Mouse (Mus musculus): ENCODE data around the gene 0610009B22Rik. TPM values are rescaled to one million over a fixed set of nuclear protein-coding genes. Genes with fewer than 3 reads are reported as not detected.
A peak's percentile ranks its signal among the peaks of the same experiment; 100 is the strongest.
"Not testable (repeated sequence)": the region's sequence is repeated elsewhere in the genome, so short reads cannot be mapped to it uniquely, and the experiment has no call there.

0610009B22Rik gene
- polyA plus RNA-seq, 1 experiment from 2014 or later: 105 TPM

DNA sequence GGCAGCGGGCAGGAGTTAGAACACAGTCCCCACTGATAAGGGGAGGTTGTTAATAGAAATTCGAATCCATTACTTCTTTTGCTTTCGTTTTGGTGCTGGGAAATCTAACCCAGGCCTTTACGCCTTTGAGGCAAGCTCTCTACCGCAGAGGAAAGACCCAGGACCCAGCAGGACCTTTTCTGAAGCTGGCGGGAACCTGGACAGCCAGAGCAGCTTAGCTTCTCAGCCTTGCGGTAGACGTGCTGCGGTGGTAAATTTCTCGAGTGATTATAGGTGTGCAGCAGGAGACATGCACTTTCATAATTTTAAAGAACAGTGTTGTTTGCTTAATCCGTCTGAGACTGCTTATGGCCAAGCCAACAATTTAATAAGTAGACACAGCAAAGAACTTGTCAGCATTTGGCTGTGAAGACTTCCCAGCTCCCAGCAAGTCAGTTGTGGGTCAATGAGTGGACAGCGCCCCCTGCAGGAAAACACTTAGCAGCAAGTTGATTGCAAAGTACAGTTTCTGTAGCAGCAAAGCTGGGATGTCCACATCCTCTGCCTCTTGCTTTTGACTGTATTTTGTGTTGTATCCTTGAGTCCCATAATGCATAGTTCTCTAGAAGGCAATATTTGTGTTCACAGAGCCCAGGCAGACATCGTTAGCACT lies 7.2 kb downstream of the 0610009B22Rik start:
- no peak for ATAC-seq (ENCODE audit: low FRiP score, low read depth)
- H3K36me3 ChIP-seq: peaks cover 5% of the 10 kb centered on the region
- no peaks in the 10 kb centered on the region for H3K27me3 ChIP-seq
- H3K27ac ChIP-seq (replicated peaks): no peak overlapping the region
- peak overlapping the region; percentile 15; the same call in 1 of the 2 replicates for H3K4me2 ChIP-seq (replicated peaks)
- 35% methylated on average over 13 of the region's 13 CpGs for WGBS
- H3K9ac ChIP-seq (replicated peaks): no peak overlapping the region
- H3K4me1 ChIP-seq: no peaks in the 10 kb centered on the region
- H3K9me3 ChIP-seq: no peaks in the 10 kb centered on the region
- no peak overlapping the region for H3K4me3 ChIP-seq

DNA sequence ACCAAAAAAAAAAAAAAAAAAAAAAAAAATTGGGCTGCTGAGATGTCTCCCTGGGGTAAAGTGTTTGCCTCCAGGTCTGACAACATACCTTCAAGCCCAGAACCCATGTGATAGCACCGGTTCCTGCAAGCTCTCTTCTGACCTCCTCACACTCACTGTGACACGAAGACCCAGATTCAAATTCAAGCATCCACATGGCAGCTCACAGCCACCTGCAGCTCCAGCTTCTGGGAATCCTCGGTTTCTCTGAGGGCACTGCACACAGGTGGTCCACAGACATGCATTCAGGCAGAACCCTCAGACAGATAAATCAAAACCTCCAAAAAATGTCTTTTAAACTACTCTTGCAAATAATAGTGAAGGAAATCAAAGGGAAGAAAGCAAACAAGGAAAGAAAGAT lies 9.2 kb downstream of the 0610009B22Rik start:
- Histone ChIP-seq H3K27ac (replicated peaks) (no peak overlapping the region), H3K9me3 (no peaks in the 10 kb centered on the region), H3K4me3 (no peak overlapping the region), H3K36me3 (no peaks in the 10 kb centered on the region), H3K4me2 (replicated peaks) (no peak overlapping the region), H3K27me3 (no peaks in the 10 kb centered on the region), H3K4me1 (no peaks in the 10 kb centered on the region), H3K9ac (replicated peaks) (no peak overlapping the region)
- WGBS: 78% methylated on average over 3 of the region's 3 CpGs
- ATAC-seq (ENCODE audit: low FRiP score, low read depth): no peak

DNA sequence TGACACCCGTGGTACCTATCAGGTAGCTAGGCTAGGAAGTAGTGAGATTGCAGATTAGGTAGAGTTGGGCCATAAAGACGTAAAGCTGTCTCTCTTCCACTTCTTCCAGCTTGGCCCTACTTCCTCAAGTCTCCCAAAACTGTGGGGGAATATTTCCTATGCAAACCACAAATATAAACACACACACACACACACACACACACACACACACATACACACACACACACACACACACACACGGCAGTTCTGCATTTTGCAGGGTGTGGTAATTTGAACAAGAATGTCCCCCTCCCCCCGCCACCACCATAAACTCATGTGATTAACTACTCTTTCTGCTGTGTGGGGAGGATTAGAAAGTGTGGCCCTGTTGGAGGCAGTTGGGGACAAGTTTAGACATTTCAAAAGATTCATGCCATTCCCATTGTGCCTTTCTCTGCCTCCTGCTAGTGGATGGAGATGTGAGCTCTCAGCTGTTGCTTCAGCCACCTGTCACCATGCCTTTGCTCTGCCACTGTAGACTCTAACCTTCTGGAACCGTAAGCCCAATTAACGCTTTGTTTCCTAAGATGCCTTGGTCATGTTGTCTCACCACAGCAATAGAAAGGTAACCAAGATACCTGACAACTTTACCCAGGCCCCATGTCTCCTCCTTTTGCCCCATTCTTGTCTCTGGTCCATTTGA lies 10.8 kb downstream of the 0610009B22Rik start:
- WGBS: 74% methylated on average over 6 of the region's 6 CpGs
- Histone ChIP-seq H3K4me2 (replicated peaks) (no peak overlapping the region), H3K9me3 (no peaks in the 10 kb centered on the region), H3K36me3 (no peaks in the 10 kb centered on the region), H3K27me3 (no peaks in the 10 kb centered on the region), H3K27ac (replicated peaks) (no peak overlapping the region), H3K4me3 (no peak overlapping the region), H3K4me1 (no peaks in the 10 kb centered on the region), H3K9ac (replicated peaks) (no peak overlapping the region)
- ATAC-seq (ENCODE audit: low FRiP score, low read depth): no peak

DNA sequence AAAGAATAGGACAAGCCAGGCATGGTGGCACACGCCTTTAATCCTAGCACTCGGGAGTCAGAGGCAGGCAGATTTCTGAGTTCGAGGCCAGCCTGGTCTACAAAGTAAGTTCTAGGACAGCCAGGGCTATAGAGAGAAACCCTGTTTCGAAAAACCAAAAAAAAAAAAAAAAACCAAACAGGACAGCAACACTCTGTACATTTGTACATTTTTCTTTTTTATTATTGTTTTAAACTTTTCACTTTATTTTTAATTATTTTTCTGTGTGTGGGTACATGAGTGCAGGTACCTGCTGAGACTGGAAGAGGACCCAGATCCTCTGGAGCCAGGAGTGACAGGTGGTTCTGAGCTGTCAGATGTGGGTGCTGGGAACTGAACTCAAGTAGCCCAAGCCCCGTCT lies 13.3 kb downstream of the 0610009B22Rik start:
- no peak overlapping the region for H3K4me2 ChIP-seq (replicated peaks)
- WGBS: 76% methylated on average over 5 of the region's 5 CpGs
- no peaks in the 10 kb centered on the region for H3K27me3 ChIP-seq
- no peak overlapping the region for H3K27ac ChIP-seq (replicated peaks)
- H3K9ac ChIP-seq (replicated peaks): no peak overlapping the region
- no peaks in the 10 kb centered on the region for H3K4me1 ChIP-seq
- no peak overlapping the region for H3K4me3 ChIP-seq
- no peaks in the 10 kb centered on the region for H3K36me3 ChIP-seq
- ATAC-seq (ENCODE audit: low FRiP score, low read depth): no peak
- no peaks in the 10 kb centered on the region for H3K9me3 ChIP-seq

DNA sequence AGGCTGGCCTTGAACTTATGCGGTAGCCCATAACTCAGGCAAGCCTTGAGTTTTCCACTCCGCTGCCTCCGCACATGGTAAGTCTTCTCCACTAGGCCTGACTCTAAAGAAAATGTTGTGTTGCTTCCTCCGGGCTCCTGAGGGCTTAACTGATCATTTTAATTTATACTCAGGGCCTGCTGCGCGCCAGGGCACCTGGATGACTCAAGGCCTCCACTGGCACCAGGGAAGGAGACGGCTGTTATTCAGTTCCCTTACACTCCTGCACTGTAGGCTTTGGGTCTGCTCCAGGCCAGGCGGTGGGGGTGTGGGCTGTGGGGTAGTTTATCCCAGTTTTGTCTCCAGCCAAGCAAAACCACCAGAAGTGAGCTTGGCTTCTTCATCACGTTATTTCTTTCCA lies 15.4 kb downstream of the 0610009B22Rik start:
- H3K36me3 ChIP-seq: no peaks in the 10 kb centered on the region
- no peaks in the 10 kb centered on the region for H3K27me3 ChIP-seq
- no peak overlapping the region for H3K4me2 ChIP-seq (replicated peaks)
- 86% methylated on average over 9 of the region's 9 CpGs for WGBS
- no peaks in the 10 kb centered on the region for H3K4me1 ChIP-seq
- no peak for ATAC-seq (ENCODE audit: low FRiP score, low read depth)
- H3K27ac ChIP-seq (replicated peaks): no peak overlapping the region
- no peak overlapping the region for H3K9ac ChIP-seq (replicated peaks)
- H3K9me3 ChIP-seq: no peaks in the 10 kb centered on the region
- H3K4me3 ChIP-seq: no peak overlapping the region

DNA sequence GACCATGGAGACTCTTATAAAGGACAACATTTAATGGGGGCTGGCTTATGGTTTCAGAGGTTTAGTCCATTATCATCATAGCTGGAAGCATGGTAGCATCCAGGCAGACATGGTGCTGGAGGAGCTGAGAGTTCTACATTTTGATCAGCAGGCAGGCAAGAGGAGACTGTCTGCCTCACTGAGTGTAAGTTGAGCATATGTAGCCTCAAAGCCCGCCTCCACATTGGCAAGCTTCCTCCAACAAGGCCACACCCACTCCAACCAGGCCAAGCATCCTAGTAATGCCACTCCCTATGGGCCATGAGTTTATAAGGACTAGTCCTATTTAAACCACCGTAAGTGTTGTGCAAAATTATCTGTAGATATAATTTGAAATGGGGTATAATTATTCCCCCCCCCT lies 17.3 kb downstream of the 0610009B22Rik start:
- H3K9me3 ChIP-seq: no peaks in the 10 kb centered on the region
- H3K27ac ChIP-seq (replicated peaks): no peak overlapping the region
- H3K36me3 ChIP-seq: no peaks in the 10 kb centered on the region
- no peak overlapping the region for H3K4me2 ChIP-seq (replicated peaks)
- H3K27me3 ChIP-seq: no peaks in the 10 kb centered on the region
- H3K4me1 ChIP-seq: no peaks in the 10 kb centered on the region
- H3K9ac ChIP-seq (replicated peaks): no peak overlapping the region
- 77% methylated on average over 2 of the region's 2 CpGs for WGBS
- no peak for ATAC-seq (ENCODE audit: low FRiP score, low read depth)
- no peak overlapping the region for H3K4me3 ChIP-seq

DNA sequence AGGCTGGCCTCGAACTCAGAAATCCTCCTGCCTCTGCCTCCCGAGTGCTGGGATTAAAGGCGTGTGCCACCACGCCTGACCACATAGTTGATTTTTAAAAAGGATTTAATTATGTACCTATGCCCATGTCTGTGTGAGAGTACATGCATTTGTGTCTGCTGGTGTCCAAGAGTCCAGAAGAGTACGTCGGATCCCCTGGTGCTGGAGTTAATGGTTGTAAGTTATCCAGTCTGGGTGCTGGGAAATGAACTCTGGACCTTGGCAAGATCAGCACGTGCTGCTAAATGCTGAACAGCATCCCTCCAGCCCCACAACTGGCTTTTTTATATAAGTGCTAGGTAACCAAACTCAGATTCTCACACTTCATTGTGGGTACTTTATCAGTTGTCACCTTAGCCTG lies 17.8 kb downstream of the 0610009B22Rik start:
- Histone ChIP-seq H3K4me3 (no peak overlapping the region), H3K4me2 (replicated peaks) (no peak overlapping the region), H3K27me3 (no peaks in the 10 kb centered on the region), H3K4me1 (no peaks in the 10 kb centered on the region), H3K27ac (replicated peaks) (no peak overlapping the region), H3K36me3 (no peaks in the 10 kb centered on the region), H3K9me3 (no peaks in the 10 kb centered on the region), H3K9ac (replicated peaks) (no peak overlapping the region)
- WGBS: 93% methylated on average over 7 of the region's 7 CpGs
- ATAC-seq (ENCODE audit: low FRiP score, low read depth): no peak

DNA sequence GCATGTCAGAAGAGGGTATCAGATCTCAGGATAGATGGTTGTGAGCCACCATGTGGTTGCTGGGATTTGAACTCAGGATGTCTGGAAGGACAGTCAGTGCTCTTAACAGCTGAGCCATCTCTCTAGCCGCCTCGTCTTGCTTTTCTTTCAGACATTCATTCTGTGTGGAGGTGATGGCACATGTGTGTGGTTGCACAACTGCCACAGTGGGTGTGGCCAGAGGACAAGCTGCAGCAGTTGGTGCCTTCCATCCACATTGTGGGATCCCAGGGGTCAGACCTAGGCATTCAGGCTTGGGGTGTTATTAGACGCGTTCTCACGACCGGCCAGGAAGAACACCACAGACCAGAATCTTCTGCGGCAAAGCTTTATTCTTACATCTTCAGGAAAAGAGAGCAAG lies 23.9 kb downstream of the 0610009B22Rik start:
- not testable (repeated sequence) for H3K36me3 ChIP-seq; H3K4me2 ChIP-seq (replicated peaks); H3K27me3 ChIP-seq; H3K9ac ChIP-seq (replicated peaks); ATAC-seq (ENCODE audit: low FRiP score, low read depth); H3K9me3 ChIP-seq; H3K27ac ChIP-seq (replicated peaks); H3K4me1 ChIP-seq; H3K4me3 ChIP-seq
- 95% methylated on average over 7 of the region's 7 CpGs for WGBS

DNA sequence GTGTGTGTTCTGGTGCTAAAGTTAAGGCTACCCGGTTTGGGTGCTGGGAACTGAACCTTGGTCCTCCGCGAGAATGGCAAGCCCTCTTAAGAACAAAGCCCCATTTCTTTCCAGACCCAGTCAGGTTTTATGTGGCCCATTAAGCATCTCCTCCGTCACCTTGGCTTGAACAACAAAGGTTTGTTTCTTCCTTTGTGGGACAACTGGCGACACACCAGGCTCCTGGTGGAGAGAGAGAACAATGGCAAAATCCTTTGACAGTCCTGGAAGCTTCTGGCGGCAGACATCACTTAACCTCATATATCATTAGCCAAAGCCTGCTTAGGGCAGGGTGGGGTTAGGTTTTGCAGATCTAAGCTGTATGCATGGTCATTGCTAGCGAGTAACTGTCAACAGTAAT lies 26.0 kb downstream of the 0610009B22Rik start:
- Histone ChIP-seq H3K4me3 (no peak overlapping the region), H3K36me3 (no peaks in the 10 kb centered on the region)
- WGBS: 81% methylated on average over 6 of the region's 7 CpGs

DNA sequence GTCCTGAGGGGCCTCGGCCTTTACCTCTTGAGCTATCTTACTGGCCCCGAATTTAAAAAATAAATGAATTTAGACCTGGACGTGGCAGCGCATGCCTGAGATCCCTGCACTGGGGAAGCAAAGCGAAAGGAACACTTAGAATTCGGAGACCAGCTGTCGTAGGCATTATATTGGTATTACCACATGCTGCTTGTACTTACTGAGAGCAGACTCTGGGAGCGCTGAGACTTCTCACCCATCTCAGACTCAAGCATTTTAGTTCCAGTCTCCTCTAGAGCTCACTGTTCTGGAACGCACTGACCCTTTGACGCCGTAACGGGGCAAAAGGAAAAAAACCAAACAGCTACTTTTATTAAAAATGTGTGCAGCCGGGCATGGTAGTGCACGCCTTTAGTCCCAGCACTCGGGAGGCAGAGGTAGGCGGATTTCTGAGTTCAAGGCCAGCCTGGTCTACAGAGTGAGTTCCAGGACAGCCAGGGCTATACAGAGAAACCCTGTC lies 26.8 kb downstream of the 0610009B22Rik start:
- H3K27me3 ChIP-seq: no peaks in the 10 kb centered on the region
- ATAC-seq (ENCODE audit: low FRiP score, low read depth): no peak
- H3K9ac ChIP-seq (replicated peaks): no peak overlapping the region
- no peak overlapping the region for H3K27ac ChIP-seq (replicated peaks)
- WGBS: 79% methylated on average over 16 of the region's 16 CpGs
- no peaks in the 10 kb centered on the region for H3K4me1 ChIP-seq
- no peak overlapping the region for H3K4me2 ChIP-seq (replicated peaks)
- H3K9me3 ChIP-seq: no peaks in the 10 kb centered on the region
- no peaks in the 10 kb centered on the region for H3K36me3 ChIP-seq
- H3K4me3 ChIP-seq: no peak overlapping the region

More for the DNA sequence above, 26.0 kb downstream of the 0610009B22Rik start:
- no peaks in the 10 kb centered on the region for H3K9me3 ChIP-seq
- no peak overlapping the region for H3K4me2 ChIP-seq (replicated peaks)
- no peak overlapping the region for H3K27ac ChIP-seq (replicated peaks)
- H3K9ac ChIP-seq (replicated peaks): no peak overlapping the region
- H3K27me3 ChIP-seq: no peaks in the 10 kb centered on the region
- no peak for ATAC-seq (ENCODE audit: low FRiP score, low read depth)
- no peaks in the 10 kb centered on the region for H3K4me1 ChIP-seq

DNA sequence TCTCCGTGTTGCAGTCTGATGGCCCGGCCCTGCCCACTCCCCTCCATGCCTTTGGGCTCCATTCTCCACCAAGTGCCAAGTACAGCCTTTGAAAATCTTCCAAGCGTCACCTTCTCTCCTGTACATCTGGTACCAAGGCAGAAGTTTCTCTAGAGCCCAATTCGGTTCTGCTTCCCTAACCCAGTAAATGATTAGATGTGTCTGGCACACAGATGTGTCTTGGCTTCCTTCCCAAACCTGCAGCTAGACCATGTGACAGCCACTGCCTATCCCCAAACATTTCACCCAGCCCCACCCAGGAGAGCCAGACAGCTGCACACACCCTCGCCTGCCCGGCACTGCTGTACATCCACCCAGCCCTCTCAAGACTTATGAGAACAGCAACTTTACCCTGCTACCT lies 30.0 kb downstream of the 0610009B22Rik start:
- ATAC-seq (ENCODE audit: low FRiP score, low read depth): no peak
- no peaks in the 10 kb centered on the region for H3K9me3 ChIP-seq
- H3K27me3 ChIP-seq: no peaks in the 10 kb centered on the region
- no peaks in the 10 kb centered on the region for H3K36me3 ChIP-seq
- no peak overlapping the region for H3K4me2 ChIP-seq (replicated peaks)
- no peaks in the 10 kb centered on the region for H3K4me1 ChIP-seq
- no peak overlapping the region for H3K4me3 ChIP-seq
- no peak overlapping the region for H3K27ac ChIP-seq (replicated peaks)
- no peak overlapping the region for H3K9ac ChIP-seq (replicated peaks)
- 78% methylated on average over 6 of the region's 6 CpGs for whole genome bisulfite sequencing

DNA sequence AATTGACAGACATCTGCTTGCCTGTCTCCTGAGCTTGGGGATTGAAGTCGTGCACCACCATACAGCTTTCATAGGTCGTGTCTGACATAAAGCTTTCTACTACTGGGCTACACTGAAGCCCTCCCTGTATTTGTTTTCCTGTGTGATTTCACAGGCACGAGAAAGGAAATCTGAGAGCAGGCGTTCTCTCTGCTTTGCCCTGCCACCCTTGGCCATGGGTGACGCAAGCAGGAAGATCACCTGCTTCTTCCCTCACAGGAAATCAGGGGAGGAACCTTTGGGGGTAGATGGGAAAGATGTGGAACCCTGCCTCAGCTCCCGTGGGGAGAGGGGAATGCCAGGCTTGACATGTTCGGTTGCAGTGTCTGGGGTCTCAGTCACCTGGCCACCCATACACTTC lies 30.4 kb downstream of the 0610009B22Rik start:
- Histone ChIP-seq H3K9ac (replicated peaks) (no peak overlapping the region), H3K4me1 (no peaks in the 10 kb centered on the region), H3K36me3 (no peaks in the 10 kb centered on the region), H3K9me3 (no peaks in the 10 kb centered on the region), H3K27me3 (no peaks in the 10 kb centered on the region), H3K27ac (replicated peaks) (no peak overlapping the region), H3K4me3 (no peak overlapping the region), H3K4me2 (replicated peaks) (no peak overlapping the region)
- no peak for ATAC-seq (ENCODE audit: low FRiP score, low read depth)
- 70% methylated on average over 7 of the region's 7 CpGs for whole genome bisulfite sequencing

Measured in midbrain, embryonic 12.5 days (tissue).